Mouse (Mus musculus): Measurements from ENCODE around the gene Sh3kbp1. TPM values are rescaled to one million over a fixed set of nuclear protein-coding genes. Genes with fewer than 3 reads are reported as not detected.

Sh3kbp1 gene
- polyA plus RNA-seq, 1 experiment from 2014 or later = 47.8 TPM

- H3K9ac ChIP-seq (ENCODE audit: low read depth, low read length) = no peak overlapping the region
- H3K9me3 ChIP-seq (ENCODE audit: control insufficient read depth, low read length) = no peaks in the 10 kb centered on the region
- no peaks in the 10 kb centered on the region for H3K4me1 ChIP-seq (ENCODE audit: control insufficient read depth, insufficient read depth, low read length)
- H3K27me3 ChIP-seq (replicated peaks; ENCODE audit: control insufficient read depth, insufficient read depth, low read length) = peaks cover 4% of the 10 kb centered on the region
- ATAC-seq (ENCODE audit: low read depth) = no peak
- no peak overlapping the region for H3K4me2 ChIP-seq (ENCODE audit: low read depth, low read length)
- 74% methylated on average over 10 of the region's 10 CpGs for whole genome bisulfite sequencing
- DNase-seq (ENCODE audit: low spot score) = no peak
- H3K36me3 ChIP-seq (ENCODE audit: control insufficient read depth, insufficient read depth, low read length) = no peaks in the 10 kb centered on the region
- no peak overlapping the region for H3K27ac ChIP-seq (replicated peaks; ENCODE audit: low read depth, low read length)
- H3K4me3 ChIP-seq (ENCODE audit: low read depth, low read length) = no peak overlapping the region
These were observed 62.8 kb downstream of the Sh3kbp1 start for GRCm38 (mm10) chrX:159689785-159690416.

- WGBS = 80% methylated on average over 5 of the region's 5 CpGs
- Histone ChIP-seq H3K4me3 (ENCODE audit: low read depth, low read length) (no peak overlapping the region), H3K4me1 (ENCODE audit: control insufficient read depth, insufficient read depth, low read length) (no peaks in the 10 kb centered on the region), H3K27me3 (replicated peaks; ENCODE audit: control insufficient read depth, insufficient read depth, low read length) (peaks cover 6% of the 10 kb centered on the region; the same call in 1 of the 2 replicates), H3K9me3 (ENCODE audit: control insufficient read depth, low read length) (no peaks in the 10 kb centered on the region), H3K4me2 (ENCODE audit: low read depth, low read length) (no peak overlapping the region), H3K9ac (ENCODE audit: low read depth, low read length) (no peak overlapping the region), H3K27ac (replicated peaks; ENCODE audit: low read depth, low read length) (no peak overlapping the region), H3K36me3 (ENCODE audit: control insufficient read depth, insufficient read depth, low read length) (no peaks in the 10 kb centered on the region)
- ATAC-seq (ENCODE audit: low read depth) (no peak), DNase-seq (ENCODE audit: low spot score) (no peak)
These were observed 66.1 kb downstream of the Sh3kbp1 start for GRCm38 (mm10) chrX:159693126-159693525.

GRCm38 (mm10) chrX:159696545-159696944 is 69.5 kb downstream of the Sh3kbp1 start:
- Histone ChIP-seq H3K9me3 (ENCODE audit: control insufficient read depth, low read length) (no peaks in the 10 kb centered on the region), H3K4me1 (ENCODE audit: control insufficient read depth, insufficient read depth, low read length) (no peaks in the 10 kb centered on the region), H3K9ac (ENCODE audit: low read depth, low read length) (no peak overlapping the region), H3K27me3 (replicated peaks; ENCODE audit: control insufficient read depth, insufficient read depth, low read length) (peaks cover 6% of the 10 kb centered on the region; the same call in 1 of the 2 replicates), H3K4me3 (ENCODE audit: low read depth, low read length) (no peak overlapping the region), H3K27ac (replicated peaks; ENCODE audit: low read depth, low read length) (no peak overlapping the region), H3K36me3 (ENCODE audit: control insufficient read depth, insufficient read depth, low read length) (no peaks in the 10 kb centered on the region), H3K4me2 (ENCODE audit: low read depth, low read length) (no peak overlapping the region)
- 19% methylated on average over 2 of the region's 2 CpGs for WGBS
- no peak for ATAC-seq (ENCODE audit: low read depth)
- DNase-seq (ENCODE audit: low spot score) = no peak

DNA sequence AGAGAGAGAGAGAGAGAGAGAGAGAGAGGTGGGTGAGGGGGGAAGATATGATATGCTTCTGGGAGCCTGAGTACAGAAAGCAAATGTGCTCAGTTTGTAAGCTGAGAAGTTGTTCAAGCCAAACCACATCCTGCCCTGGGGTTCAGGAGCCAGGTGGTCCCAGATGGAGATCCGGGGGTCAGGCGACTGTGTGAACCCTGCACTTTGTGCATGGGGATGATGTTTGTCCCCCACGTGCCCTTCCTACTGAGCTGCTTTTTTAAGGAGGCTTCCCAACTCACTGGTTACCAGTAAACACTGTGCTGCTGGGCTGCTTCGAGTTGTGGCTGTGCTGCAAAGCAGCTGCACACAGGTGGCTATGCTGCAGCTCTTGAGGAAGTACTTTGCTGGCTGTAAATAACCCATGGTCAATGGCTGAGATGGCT is 70.0 kb downstream of the Sh3kbp1 start:
- Histone ChIP-seq H3K4me2 (ENCODE audit: low read depth, low read length) (no peak overlapping the region), H3K4me3 (ENCODE audit: low read depth, low read length) (no peak overlapping the region), H3K9ac (ENCODE audit: low read depth, low read length) (no peak overlapping the region), H3K4me1 (ENCODE audit: control insufficient read depth, insufficient read depth, low read length) (no peaks in the 10 kb centered on the region), H3K9me3 (ENCODE audit: control insufficient read depth, low read length) (no peaks in the 10 kb centered on the region), H3K27ac (replicated peaks; ENCODE audit: low read depth, low read length) (no peak overlapping the region), H3K36me3 (ENCODE audit: control insufficient read depth, insufficient read depth, low read length) (no peaks in the 10 kb centered on the region), H3K27me3 (replicated peaks; ENCODE audit: control insufficient read depth, insufficient read depth, low read length) (peaks cover 6% of the 10 kb centered on the region; the same call in 1 of the 2 replicates)
- peak; percentile 65 for ATAC-seq (ENCODE audit: low read depth)
- 20% methylated on average over 3 of the region's 4 CpGs for WGBS
- DNase-seq (ENCODE audit: low spot score) = peak; percentile 35

DNA sequence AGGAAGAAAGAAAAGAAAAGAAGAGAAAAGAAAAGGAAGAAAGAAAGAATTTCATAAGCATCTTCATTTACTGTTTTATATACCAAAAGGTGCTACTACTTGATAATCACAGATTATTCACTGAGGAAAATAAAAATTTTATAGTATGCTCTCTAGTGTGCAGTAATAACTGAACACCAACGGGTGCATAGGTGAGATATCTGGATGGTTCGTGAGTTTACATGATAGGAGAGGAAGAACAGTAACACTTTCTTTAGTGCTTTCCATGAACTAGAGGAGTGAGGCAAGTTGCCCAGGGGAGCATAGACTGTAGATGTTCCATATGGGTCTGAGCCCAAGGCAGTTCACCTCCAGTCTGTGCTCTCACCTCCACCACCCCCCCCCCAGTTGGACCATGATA is 75.8 kb downstream of the Sh3kbp1 start:
- Histone ChIP-seq H3K27me3 (replicated peaks; ENCODE audit: control insufficient read depth, insufficient read depth, low read length) (peaks cover 3% of the 10 kb centered on the region; the same call in 1 of the 2 replicates), H3K9me3 (ENCODE audit: control insufficient read depth, low read length) (no peaks in the 10 kb centered on the region), H3K4me3 (ENCODE audit: low read depth, low read length) (no peak overlapping the region), H3K36me3 (ENCODE audit: control insufficient read depth, insufficient read depth, low read length) (no peaks in the 10 kb centered on the region), H3K9ac (ENCODE audit: low read depth, low read length) (no peak overlapping the region), H3K4me2 (ENCODE audit: low read depth, low read length) (no peak overlapping the region), H3K4me1 (ENCODE audit: control insufficient read depth, insufficient read depth, low read length) (no peaks in the 10 kb centered on the region), H3K27ac (replicated peaks; ENCODE audit: low read depth, low read length) (no peak overlapping the region)
- WGBS = 87% methylated on average over 2 of the region's 2 CpGs
- ATAC-seq (ENCODE audit: low read depth) = no peak
- no peak for DNase-seq (ENCODE audit: low spot score)

DNA sequence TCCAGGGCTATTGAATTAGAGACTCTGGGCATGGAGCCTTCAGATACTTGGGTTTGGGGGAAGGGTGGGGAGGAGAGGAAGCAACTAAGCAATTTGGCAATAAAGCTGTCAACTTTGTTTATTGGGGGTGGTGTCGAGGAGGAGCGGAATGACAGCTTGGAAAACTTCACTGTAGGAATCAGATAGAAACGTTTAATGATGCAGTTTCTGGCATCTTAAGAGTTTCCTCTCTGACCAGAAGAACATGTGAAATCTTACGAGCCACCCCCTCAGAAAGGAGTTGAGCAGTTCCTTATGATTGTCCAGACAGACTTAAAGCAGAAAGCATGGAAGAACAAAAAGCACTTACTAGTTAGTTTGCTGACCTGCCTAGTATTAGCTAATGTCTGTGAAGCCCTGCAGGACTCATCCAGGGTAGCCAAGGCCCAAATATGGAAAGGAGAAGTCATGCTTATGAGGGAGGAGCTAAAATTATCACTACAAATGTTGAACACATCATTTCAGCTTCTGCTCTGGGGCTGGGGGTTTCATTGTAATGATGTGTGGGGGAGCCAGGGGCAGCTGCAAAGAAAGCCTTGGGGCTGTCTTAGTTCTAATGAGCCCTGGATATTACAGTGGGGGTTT is 77.4 kb downstream of the Sh3kbp1 start:
- peaks cover 7% of the 10 kb centered on the region; the same call in 1 of the 2 replicates for H3K27me3 ChIP-seq (replicated peaks; ENCODE audit: control insufficient read depth, insufficient read depth, low read length)
- DNase-seq (ENCODE audit: low spot score) (no peak), ATAC-seq (ENCODE audit: low read depth) (no peak)
- H3K9ac ChIP-seq (ENCODE audit: low read depth, low read length) = no peak overlapping the region
- H3K4me1 ChIP-seq (ENCODE audit: control insufficient read depth, insufficient read depth, low read length) = peaks cover 5% of the 10 kb centered on the region; the same call in 1 of the 2 replicates
- no peak overlapping the region for H3K27ac ChIP-seq (replicated peaks; ENCODE audit: low read depth, low read length)
- H3K4me2 ChIP-seq (ENCODE audit: low read depth, low read length) = no peak overlapping the region
- H3K4me3 ChIP-seq (ENCODE audit: low read depth, low read length) = no peak overlapping the region
- WGBS = 56% methylated on average over 4 of the region's 4 CpGs
- H3K36me3 ChIP-seq (ENCODE audit: control insufficient read depth, insufficient read depth, low read length) = no peaks in the 10 kb centered on the region
- H3K9me3 ChIP-seq (ENCODE audit: control insufficient read depth, low read length) = no peaks in the 10 kb centered on the region

DNA sequence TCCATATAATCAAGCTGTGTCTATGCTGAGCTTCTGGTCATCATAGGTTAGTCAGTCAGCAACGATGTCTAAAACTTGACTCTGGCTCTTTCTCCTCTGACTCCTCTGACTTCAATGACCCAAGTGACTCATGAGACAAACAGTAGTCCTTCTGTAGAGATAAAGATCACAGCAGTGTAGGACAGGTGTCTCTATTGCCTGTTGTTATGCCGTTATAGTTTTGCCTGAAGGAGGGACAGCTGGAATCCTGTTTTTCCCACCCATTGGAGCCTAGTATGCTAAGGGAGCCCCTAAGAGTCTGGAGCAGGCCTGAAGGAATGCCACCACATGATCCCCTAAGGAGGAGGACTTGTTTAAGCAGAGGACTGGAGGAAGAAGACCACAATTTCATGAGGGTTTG is 78.3 kb downstream of the Sh3kbp1 start:
- DNase-seq (ENCODE audit: low spot score) (no peak), ATAC-seq (ENCODE audit: low read depth) (no peak)
- H3K36me3 ChIP-seq (ENCODE audit: control insufficient read depth, insufficient read depth, low read length) = no peaks in the 10 kb centered on the region
- H3K4me3 ChIP-seq (ENCODE audit: low read depth, low read length) = no peak overlapping the region
- 85% methylated on average over 2 of the region's 2 CpGs for WGBS
- H3K9ac ChIP-seq (ENCODE audit: low read depth, low read length) = no peak overlapping the region
- H3K4me1 ChIP-seq (ENCODE audit: control insufficient read depth, insufficient read depth, low read length) = peaks cover 8% of the 10 kb centered on the region; the same call in 1 of the 2 replicates
- H3K9me3 ChIP-seq (ENCODE audit: control insufficient read depth, low read length) = no peaks in the 10 kb centered on the region
- peaks cover 11% of the 10 kb centered on the region; the same call in 1 of the 2 replicates for H3K27me3 ChIP-seq (replicated peaks; ENCODE audit: control insufficient read depth, insufficient read depth, low read length)
- no peak overlapping the region for H3K4me2 ChIP-seq (ENCODE audit: low read depth, low read length)
- H3K27ac ChIP-seq (replicated peaks; ENCODE audit: low read depth, low read length) = no peak overlapping the region

GRCm38 (mm10) chrX:159708076-159708830 is 81.2 kb downstream of the Sh3kbp1 start:
- ATAC-seq (ENCODE audit: low read depth) (peak; percentile 60; the same call in 1 of the 2 replicates), DNase-seq (ENCODE audit: low spot score) (peak; percentile 58)
- no peaks in the 10 kb centered on the region for H3K9me3 ChIP-seq (ENCODE audit: control insufficient read depth, low read length)
- 32% methylated on average over 8 of the region's 8 CpGs for WGBS
- H3K9ac ChIP-seq (ENCODE audit: low read depth, low read length) = no peak overlapping the region
- no peak overlapping the region for H3K4me3 ChIP-seq (ENCODE audit: low read depth, low read length)
- peaks cover 8% of the 10 kb centered on the region; the same call in 1 of the 2 replicates for H3K4me1 ChIP-seq (ENCODE audit: control insufficient read depth, insufficient read depth, low read length)
- H3K4me2 ChIP-seq (ENCODE audit: low read depth, low read length) = peak overlapping the region; percentile 14
- H3K27ac ChIP-seq (replicated peaks; ENCODE audit: low read depth, low read length) = peak overlapping the region; percentile 58
- peaks cover 17% of the 10 kb centered on the region; the same call in 1 of the 2 replicates for H3K27me3 ChIP-seq (replicated peaks; ENCODE audit: control insufficient read depth, insufficient read depth, low read length)
- H3K36me3 ChIP-seq (ENCODE audit: control insufficient read depth, insufficient read depth, low read length) = no peaks in the 10 kb centered on the region
